Mouse (Mus musculus): ENCODE results near the gene Lpxn.
A peak's percentile ranks its signal among the peaks of the same experiment; 100 is the strongest.

Lpxn gene

DNA sequence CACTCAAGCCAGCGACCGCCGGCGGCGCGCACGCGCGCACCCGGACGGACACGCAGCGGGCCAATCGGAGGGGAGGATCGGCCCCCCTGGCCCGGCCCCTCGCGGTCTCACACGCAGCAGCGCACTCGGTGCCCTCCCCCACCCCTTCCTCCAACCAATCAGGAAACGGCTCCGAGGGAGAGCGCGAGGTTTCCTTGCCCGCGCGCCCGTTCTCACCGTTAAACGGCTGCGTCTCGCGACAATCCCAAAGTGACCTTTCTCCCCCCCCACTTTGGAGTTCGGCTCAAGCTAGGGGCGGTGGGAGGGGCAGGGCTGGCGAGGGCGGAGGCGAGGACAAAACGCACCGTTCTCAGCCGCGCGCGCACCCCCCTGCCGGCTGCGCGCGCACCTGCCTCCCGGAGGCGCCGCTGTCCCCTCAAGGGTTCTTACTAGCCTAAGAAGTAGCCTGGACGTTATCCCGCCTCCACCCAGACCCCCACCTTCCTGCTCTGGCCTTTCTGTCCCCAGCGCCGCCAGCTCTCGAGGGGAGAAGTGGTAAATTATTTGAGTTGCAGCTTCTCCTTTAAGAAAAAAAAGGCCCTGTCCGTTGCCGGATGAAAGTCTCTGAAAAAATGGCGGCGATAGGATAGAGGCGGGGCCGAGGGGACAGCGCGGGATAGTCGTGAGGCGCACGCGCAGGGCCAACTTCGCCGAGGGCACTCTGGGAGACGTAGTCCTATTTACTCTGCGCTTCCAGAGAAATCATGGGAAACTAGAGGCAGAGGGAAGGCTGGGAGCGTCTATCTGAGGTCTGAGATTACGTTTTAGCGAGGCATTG is at the start of gene Lpxn, which contains the start of gene Zfp91:
Lpxn (plus strand) TSS at position 683 of the 817 bp plus-strand sequence.
Zfp91 (minus strand) TSS at position 616 of the 817 bp plus-strand sequence.
- peak; percentile 97 to 98 for DNase-seq

DNA sequence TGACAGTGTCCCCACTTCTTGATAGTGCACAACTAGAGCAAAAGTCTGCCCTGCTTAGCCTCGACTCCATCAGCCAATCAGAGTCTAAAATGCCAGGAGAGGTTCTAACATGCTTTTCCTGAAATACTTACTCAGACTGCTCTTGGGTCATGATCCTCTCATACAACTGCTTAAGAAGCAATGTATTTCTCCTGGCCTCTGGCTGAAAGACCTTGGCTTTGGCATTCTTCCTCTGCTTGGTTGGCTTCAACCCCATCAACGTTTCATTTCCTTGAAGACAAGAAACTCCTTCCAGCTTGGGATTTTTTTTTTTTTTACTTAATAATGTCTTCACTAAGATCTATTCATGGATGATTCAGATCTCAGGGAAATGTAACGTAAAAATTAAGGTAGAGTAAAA is 39.7 kb upstream of the Lpxn start:
- no peak for DNase-seq

GRCm38 (mm10) chr19:12758936-12759478 is 37.0 kb upstream of the Lpxn start:
- no peak for DNase-seq

DNA sequence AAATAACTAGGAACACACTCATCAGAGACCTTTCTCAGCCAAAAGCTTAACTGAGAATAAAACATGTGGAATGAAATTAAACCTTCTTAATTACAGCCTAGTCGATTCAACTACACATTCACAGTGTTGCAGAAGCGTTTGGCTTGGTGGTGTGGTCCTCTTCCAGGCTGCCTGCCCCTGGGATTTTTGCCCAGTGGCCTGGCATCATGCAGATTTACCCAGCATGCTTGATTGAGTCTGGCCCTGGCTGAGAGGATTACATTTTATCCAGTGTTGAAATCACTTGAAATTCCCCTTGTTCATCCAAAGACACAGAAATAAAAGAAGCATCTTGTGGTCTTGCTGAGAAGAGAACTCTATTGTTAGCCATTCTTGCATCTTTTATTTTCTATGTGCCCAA is 36.3 kb upstream of the Lpxn start:
- DNase-seq: peak; percentile 73 to 76

GRCm38 (mm10) chr19:12762212-12763130 is 33.5 kb upstream of the Lpxn start:
- no peak for DNase-seq

- DNase-seq: no peak
These were observed 30.7 kb upstream of the Lpxn start, which contains the start of gene Cntf for GRCm38 (mm10) chr19:12765308-12765707. Cntf (minus strand) TSS chr19:12765632.

DNA sequence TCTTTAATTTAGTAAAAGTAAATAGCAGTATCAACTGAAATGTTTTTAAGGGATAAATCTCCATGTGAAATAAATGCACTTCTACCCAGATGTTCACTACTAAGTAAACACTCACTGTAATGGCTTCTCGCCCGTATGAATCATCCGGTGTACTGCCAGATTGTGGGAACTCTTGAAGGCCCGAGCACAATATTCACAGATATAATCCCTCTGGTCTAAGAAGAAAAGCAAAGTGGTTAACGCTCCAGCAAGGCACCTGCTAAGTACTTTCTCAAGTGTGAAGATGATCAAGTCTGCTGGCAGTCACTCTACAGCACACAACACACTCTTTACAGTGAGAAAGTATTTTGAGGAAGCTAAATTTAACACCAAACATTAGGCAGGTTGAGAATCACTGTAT is 25.1 kb upstream of the Lpxn start:
- no peak for DNase-seq

GRCm38 (mm10) chr19:12780437-12780836 is 15.6 kb upstream of the Lpxn start:
- DNase-seq: no peak

DNA sequence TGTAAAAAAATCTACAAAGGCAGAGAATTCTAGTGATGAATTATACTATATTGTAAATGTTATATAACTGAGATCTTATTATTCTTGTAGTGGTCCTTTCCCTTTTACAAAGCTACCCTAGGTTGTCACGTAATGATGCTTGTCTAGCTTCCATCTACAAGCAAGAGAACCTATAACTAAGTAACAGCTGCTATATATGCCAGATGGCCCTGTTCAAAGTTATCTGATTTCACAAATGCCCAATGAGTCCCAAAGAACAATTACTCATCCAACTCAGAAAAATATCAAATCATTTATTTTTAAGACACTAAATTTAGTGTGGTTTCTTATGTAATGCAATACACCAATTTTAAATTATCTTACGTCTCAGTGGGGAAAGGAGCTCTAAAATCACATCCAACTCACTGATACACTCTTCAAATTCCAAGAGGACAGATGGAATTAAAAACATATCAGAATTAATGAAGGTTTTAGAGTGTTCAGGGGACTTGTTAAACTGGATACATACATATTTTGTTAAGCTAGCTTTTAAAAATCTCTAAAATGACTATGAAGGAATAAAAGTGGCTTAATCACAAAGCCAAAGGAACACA is 9.1 kb upstream of the Lpxn start:
- DNase-seq: no peak

GRCm38 (mm10) chr19:12787721-12788120 is 8.3 kb upstream of the Lpxn start:
- DNase-seq: peak in 1 of 2 experiments; percentile 13

DNA sequence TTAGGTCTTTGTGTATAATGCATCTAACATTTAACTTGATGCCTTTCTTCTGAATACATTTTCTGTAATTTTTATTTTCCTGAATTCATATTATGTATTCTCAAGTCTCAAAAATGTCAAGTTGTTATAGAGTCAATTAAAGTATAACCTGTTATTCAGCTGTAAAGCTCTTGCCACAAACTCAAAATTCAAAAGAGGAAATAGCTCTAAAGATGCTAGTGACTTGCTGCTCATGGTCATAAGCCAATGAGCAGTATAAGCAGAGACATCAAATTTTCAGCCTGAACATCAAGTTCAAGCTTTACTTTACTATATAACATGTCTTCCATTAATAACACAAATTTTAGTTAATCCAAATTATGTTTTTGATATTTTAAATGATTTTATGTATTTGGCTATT is 3.6 kb upstream of the Lpxn start:
- DNase-seq: no peak

DNA sequence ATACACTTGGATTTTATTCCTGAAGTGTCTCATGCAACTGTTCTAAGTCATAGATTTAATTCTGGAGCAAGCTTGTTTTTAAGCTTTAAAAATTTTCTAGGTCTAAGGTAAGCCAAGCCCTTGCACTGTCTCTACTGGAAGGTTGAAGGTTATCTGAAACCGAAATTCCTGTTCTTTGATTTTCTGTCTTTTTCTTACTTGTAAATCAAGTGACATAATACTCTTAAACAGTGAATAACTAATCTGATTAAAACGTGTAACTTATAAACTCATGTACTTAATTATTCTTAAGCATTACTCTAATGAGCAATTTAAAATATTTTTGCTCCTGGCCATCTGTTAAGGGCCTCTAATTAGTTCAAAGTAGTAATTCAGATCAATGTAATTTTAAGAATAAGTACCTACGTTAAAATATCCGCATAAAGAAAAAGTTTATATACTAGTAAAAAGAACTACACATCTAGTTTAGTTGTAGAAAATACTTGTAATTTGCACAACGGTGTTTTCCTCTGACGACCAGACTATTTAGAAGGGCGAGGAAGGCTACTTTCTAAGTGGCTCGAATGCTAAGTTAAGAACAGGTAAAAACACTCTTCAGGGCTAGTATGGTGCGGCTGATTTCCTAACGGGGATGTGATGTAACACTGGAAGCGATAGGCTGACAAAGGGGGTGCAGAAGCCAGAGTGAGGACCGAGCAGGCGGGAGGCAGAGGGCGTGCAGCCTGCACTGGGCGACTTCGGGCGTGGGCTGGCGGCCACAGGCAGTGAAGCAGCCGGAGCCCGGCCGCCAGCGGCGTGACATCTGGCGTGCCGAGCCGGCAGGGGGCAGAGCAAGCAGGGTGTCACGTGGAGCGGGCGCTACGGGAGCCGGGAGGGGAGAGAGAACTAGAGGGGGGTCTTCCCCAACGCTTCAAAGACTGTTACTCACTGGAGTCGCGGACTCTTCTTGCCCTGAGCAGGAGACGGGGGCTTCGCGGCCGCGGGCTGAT is 1.6 kb upstream of the Lpxn start:
- DNase-seq: peak; percentile 77 to 87

GRCm38 (mm10) chr19:12795110-12795509 is 883 bp upstream of the Lpxn start:
- DNase-seq: no peak

- peak in 1 of 2 experiments; percentile 48 for DNase-seq
These were observed 437 bp downstream of the Lpxn start for GRCm38 (mm10) chr19:12796328-12796931.

- DNase-seq: peak; percentile 24 to 36
These were observed 1.1 kb downstream of the Lpxn start for GRCm38 (mm10) chr19:12797071-12797470.

GRCm38 (mm10) chr19:12798404-12798803 is 2.4 kb downstream of the Lpxn start:
- DNase-seq: no peak

GRCm38 (mm10) chr19:12799081-12799480 is 3.1 kb downstream of the Lpxn start:
- DNase-seq: no peak

GRCm38 (mm10) chr19:12800621-12801020 is 4.6 kb downstream of the Lpxn start:
- DNase-seq: no peak

GRCm38 (mm10) chr19:12801046-12801445 is 5.1 kb downstream of the Lpxn start:
- no peak for DNase-seq

GRCm38 (mm10) chr19:12802830-12803229 is 6.8 kb downstream of the Lpxn start:
- peak in 1 of 2 experiments; percentile 10 for DNase-seq

GRCm38 (mm10) chr19:12804237-12804636 is 8.2 kb downstream of the Lpxn start:
- DNase-seq: no peak
